Mouse (Mus musculus) midbrain, embryonic 14.5 days (tissue): ENCODE measurements around the gene Dcaf7. TPM values are rescaled to one million over a fixed set of nuclear protein-coding genes. Genes with fewer than 3 reads are reported as not detected.

Source experiments
- ATAC-seq: fragments of 200-750 bp; cut with Nextera tagmentation; 2 replicates; pipeline ENCODE4 v1.8.0; 2017; ENCODE audit warnings: moderate number of reproducible peaks, moderate library complexity; ENCODE audit not compliant: low FRiP score, low TSS enrichment
- DNase-seq: peaks from one replicate; pipeline ENCODE4 v3.0.0-alpha.2; 2015
- H3K27ac ChIP-seq: fragments of 300-500 bp; sonication (generic); replicated peaks from 2 replicates; pipeline ENCODE4 v1.5.1; 2014; ENCODE audit warnings: mild to moderate bottlenecking, low read depth, low read length, moderate library complexity
- H3K27me3 ChIP-seq: fragments of 300-500 bp; sonication (generic); 2 replicates; pipeline ENCODE4 v1.6.1; 2014; ENCODE audit warnings: low read length, control low read depth, mixed read lengths; ENCODE audit not compliant: control insufficient read depth, insufficient read depth
- H3K36me3 ChIP-seq: fragments of 300-500 bp; sonication (generic); 2 replicates; pipeline ENCODE4 v1.6.1; 2014; ENCODE audit warnings: low read length, control low read depth; ENCODE audit not compliant: control insufficient read depth, insufficient read depth
- H3K4me1 ChIP-seq: fragments of 300-500 bp; sonication (generic); 2 replicates; pipeline ENCODE4 v1.6.1; 2014; ENCODE audit warnings: mild to moderate bottlenecking, antibody characterized with exemption, low read length, control low read depth; ENCODE audit not compliant: control insufficient read depth, insufficient read depth
- H3K4me2 ChIP-seq: fragments of 300-500 bp; sonication (generic); 2 replicates; pipeline ENCODE4 v1.6.1; 2014; ENCODE audit warnings: mild to moderate bottlenecking, low read length, moderate library complexity
- H3K4me3 ChIP-seq: fragments of 300-500 bp; sonication (generic); replicated peaks from 2 replicates; pipeline ENCODE4 v1.5.1; 2014; ENCODE audit warnings: low read depth, low read length
- H3K9ac ChIP-seq: fragments of 300-500 bp; sonication (generic); replicated peaks from 2 replicates; pipeline ENCODE4 v1.6.1; 2014; ENCODE audit warnings: mild to moderate bottlenecking, low read length, moderate library complexity
- H3K9me3 ChIP-seq: fragments of 300-500 bp; sonication (generic); 2 replicates; pipeline ENCODE4 v1.6.1; 2016; ENCODE audit warnings: low read length, control low read depth, mixed read lengths; ENCODE audit not compliant: control insufficient read depth
- WGBS: fragments of 180-500 bp; shearing (Covaris S2); extraction: QIAGEN DNeasy Blood & Tissue Kit; methylation state at CpG from one replicate; pipeline ENCODE4 v1.1.7; 2014; 5-methylcytosine and 5-hydroxymethylcytosine counted together
- polyA plus RNA-seq: library from polyadenylated mRNA; unstranded; fragments of >200 nt; fragmentation: Nextera tagmentation; extraction: Ambion mirVana; gene quantifications from 2 replicates; pipeline ENCODE4 v1.2.1, GENCODE M21; 2014

Gene Dcaf7
- 103 and 153 TPM in 2 replicates for polyA plus RNA-seq

- H3K27me3 ChIP-seq = no peaks in the 10 kb centered on the region
- peak within 1 kb of the TSS; percentile 87 for H3K9ac ChIP-seq
- peaks cover 26% of the 10 kb centered on the region; the same call in 1 of the 2 replicates for H3K4me1 ChIP-seq
- H3K9me3 ChIP-seq = no peaks in the 10 kb centered on the region
- H3K4me3 ChIP-seq = peak within 1 kb of the TSS; percentile 92
- ATAC-seq (peak; percentile 99), DNase-seq (peak; percentile 99)
- H3K27ac ChIP-seq = peak within 1 kb of the TSS; percentile 90
- no peaks in the 10 kb centered on the region for H3K36me3 ChIP-seq
- WGBS = under 1% methylated on average over 66 of the region's 66 CpGs
- peak within 1 kb of the TSS; percentile 81 for H3K4me2 ChIP-seq
These were observed at the start of gene Dcaf7 for GRCm38 (mm10) chr11:106036548-106037417. Dcaf7 (plus strand) TSS chr11:106036872.

- no peak overlapping the region for H3K27ac ChIP-seq
- H3K9me3 ChIP-seq = no peaks in the 10 kb centered on the region
These were observed 49.2 kb upstream of the Dcaf7 start for GRCm38 (mm10) chr11:105987446-105987845.

GRCm38 (mm10) chr11:105989446-105989845, 47.2 kb upstream of the Dcaf7 start:
- H3K4me2 ChIP-seq = no peak overlapping the region
- H3K4me1 ChIP-seq = no peaks in the 10 kb centered on the region
- no peak for ATAC-seq
- no peak overlapping the region for H3K27ac ChIP-seq
- no peak overlapping the region for H3K9ac ChIP-seq
- WGBS = 68% methylated on average over 6 of the region's 6 CpGs
- H3K4me3 ChIP-seq = no peak overlapping the region
- H3K9me3 ChIP-seq = no peaks in the 10 kb centered on the region
- H3K36me3 ChIP-seq = no peaks in the 10 kb centered on the region
- H3K27me3 ChIP-seq = no peaks in the 10 kb centered on the region
- DNase-seq = no peak

More at GRCm38 (mm10) chr11:105987446-105987845, 49.2 kb upstream of the Dcaf7 start:
- Histone ChIP-seq H3K4me3 (no peak overlapping the region), H3K4me1 (no peaks in the 10 kb centered on the region), H3K27me3 (no peaks in the 10 kb centered on the region), H3K9ac (no peak overlapping the region), H3K36me3 (no peaks in the 10 kb centered on the region), H3K4me2 (no peak overlapping the region)
- DNase-seq (no peak), ATAC-seq (no peak)
- 81% methylated on average over 6 of the region's 6 CpGs for WGBS

DNA sequence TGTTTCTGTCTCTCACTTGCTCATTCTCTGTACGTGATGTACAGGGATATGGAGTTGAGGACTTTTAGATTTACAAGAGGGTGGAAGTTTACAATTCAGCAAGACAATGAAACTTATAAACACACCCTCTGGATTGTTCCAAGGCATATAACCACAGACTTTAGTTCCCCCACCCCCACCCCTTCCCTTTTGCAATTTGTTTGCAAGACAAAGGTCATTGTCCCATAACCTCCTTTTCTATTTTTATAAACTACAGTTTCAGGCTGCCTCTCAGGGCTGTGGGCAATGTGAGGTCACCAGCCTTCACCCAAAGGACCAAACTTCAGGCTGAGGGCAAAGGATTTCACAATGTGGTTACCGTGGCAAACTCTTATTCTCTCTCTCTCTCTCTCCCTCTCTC, 46.4 kb upstream of the Dcaf7 start:
- ATAC-seq (no peak), DNase-seq (no peak)
- no peaks in the 10 kb centered on the region for H3K9me3 ChIP-seq
- H3K27me3 ChIP-seq = no peaks in the 10 kb centered on the region
- H3K9ac ChIP-seq = no peak overlapping the region
- H3K4me1 ChIP-seq = no peaks in the 10 kb centered on the region
- 64% methylated on average over 2 of the region's 2 CpGs for WGBS
- H3K4me3 ChIP-seq = no peak overlapping the region
- no peak overlapping the region for H3K4me2 ChIP-seq
- no peaks in the 10 kb centered on the region for H3K36me3 ChIP-seq
- H3K27ac ChIP-seq = no peak overlapping the region

DNA sequence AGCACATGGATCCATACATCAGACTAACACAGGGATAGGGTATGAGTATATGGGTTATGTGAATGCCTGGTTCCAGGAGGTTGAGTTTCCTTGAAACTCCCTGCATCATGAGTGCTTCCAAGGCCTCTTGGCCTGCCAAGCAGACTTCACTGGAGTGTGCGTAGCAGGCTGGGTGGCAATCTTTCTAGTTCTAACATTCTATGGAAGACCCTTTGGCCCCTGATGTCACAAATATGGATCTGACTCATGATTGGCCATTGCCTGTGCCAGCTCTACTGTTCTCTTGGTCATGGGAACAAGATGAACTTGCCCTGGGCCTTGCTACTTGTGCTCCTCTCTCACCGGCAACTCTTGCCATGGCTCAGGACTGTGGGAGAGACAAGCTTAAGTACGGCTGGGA, 42.3 kb upstream of the Dcaf7 start, which contains the start of gene Ace3:
Ace3 (plus strand) TSS at position 301 of the 400 bp plus-strand sequence.
- no peak for ATAC-seq
- H3K4me2 ChIP-seq = no peak within 1 kb of the TSS
- no peaks in the 10 kb centered on the region for H3K27me3 ChIP-seq
- H3K9me3 ChIP-seq = no peaks in the 10 kb centered on the region
- no peaks in the 10 kb centered on the region for H3K4me1 ChIP-seq
- DNase-seq = no peak
- H3K27ac ChIP-seq = no peak within 1 kb of the TSS
- 95% methylated on average over 3 of the region's 3 CpGs for WGBS
- H3K4me3 ChIP-seq = no peak within 1 kb of the TSS
- H3K9ac ChIP-seq = no peak within 1 kb of the TSS
- no peaks in the 10 kb centered on the region for H3K36me3 ChIP-seq

DNA sequence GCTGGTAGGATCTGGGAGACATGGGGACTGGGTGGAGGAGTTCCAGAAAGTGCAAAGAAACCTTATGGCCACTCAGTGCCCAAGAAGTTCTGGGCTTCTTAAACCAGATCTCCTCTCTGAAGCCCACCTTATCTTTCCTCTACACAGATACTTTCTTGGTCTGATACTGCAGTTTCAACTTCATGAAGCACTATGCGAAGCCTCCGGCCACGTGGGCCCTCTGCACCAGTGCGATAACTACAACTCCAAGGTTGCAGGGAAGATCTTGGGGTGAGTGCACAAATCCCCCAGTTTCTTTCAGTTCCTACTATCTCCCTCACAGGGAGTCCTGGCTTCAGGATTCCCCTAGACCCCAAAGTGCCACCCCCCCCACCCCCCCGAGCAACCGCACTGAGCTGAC, 36.6 kb upstream of the Dcaf7 start:
- Histone ChIP-seq H3K36me3 (no peaks in the 10 kb centered on the region), H3K27ac (no peak overlapping the region), H3K27me3 (no peaks in the 10 kb centered on the region), H3K4me1 (no peaks in the 10 kb centered on the region), H3K9me3 (no peaks in the 10 kb centered on the region), H3K9ac (no peak overlapping the region), H3K4me3 (no peak overlapping the region), H3K4me2 (no peak overlapping the region)
- 94% methylated on average over 6 of the region's 6 CpGs for WGBS
- ATAC-seq (no peak), DNase-seq (no peak)

- Histone ChIP-seq H3K9me3 (no peaks in the 10 kb centered on the region), H3K27ac (no peak overlapping the region), H3K27me3 (no peaks in the 10 kb centered on the region), H3K4me3 (no peak overlapping the region), H3K36me3 (no peaks in the 10 kb centered on the region), H3K4me2 (no peak overlapping the region), H3K9ac (no peak overlapping the region), H3K4me1 (no peaks in the 10 kb centered on the region)
- ATAC-seq (no peak), DNase-seq (peak; percentile 62)
- WGBS = 48% methylated on average over 4 of the region's 4 CpGs
These were observed 35.0 kb upstream of the Dcaf7 start for GRCm38 (mm10) chr11:106001718-106002117.

DNA sequence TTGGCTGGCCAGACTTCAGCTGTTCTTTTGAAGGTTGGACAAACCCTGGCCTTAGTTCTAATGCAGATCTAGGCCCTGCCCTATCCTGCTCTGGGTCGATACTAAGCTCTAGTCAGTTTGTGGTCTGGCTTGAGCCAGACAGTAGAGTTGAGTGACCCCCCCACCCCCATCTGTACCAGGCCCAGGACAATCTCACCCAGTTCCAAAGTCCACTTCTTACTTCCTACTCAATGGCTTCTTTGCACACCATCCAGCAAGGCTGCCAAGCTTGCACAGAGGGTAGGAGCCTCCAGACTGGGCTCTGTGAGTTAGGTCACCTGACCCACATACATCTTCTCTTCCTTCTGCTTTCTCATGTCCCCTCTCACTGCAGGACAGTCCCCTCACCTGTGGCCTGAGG, 32.1 kb upstream of the Dcaf7 start:
- 87% methylated on average over 1 of the region's 1 CpGs for WGBS

DNA sequence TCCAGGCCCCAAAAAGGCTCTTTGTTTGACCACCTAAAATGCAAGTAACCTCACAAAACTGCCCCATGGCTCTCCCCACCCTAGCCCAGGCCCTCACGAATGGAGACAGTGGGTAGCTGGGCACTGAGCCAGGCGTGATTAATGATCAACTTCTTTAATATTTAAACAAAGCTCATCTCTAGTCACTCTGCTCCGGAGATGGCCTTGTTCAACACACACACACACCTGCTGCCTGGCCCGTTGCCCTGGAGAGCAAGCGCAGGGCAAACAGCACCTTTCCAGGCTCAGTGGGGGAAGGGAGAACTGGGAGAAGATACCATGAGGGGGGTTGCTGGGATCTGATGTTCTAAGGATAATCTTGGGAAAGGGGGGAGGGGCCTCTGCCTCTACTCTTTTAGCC, 30.7 kb upstream of the Dcaf7 start:
- Histone ChIP-seq H3K9ac (no peak overlapping the region), H3K9me3 (no peaks in the 10 kb centered on the region), H3K4me2 (no peak overlapping the region), H3K27me3 (no peaks in the 10 kb centered on the region), H3K4me1 (0 out of 2 replicates have a peak, but pooled peaks cover 4% of the 10 kb centered on the region), H3K36me3 (no peaks in the 10 kb centered on the region), H3K4me3 (no peak overlapping the region), H3K27ac (no peak overlapping the region)
- DNase-seq (peak; percentile 21), ATAC-seq (no peak)
- WGBS = 39% methylated on average over 5 of the region's 5 CpGs

More for the DNA sequence above, 32.1 kb upstream of the Dcaf7 start:
- DNase-seq (no peak), ATAC-seq (no peak)
- Histone ChIP-seq H3K27ac (no peak overlapping the region), H3K36me3 (no peaks in the 10 kb centered on the region), H3K9me3 (no peaks in the 10 kb centered on the region), H3K9ac (no peak overlapping the region), H3K27me3 (no peaks in the 10 kb centered on the region), H3K4me2 (no peak overlapping the region), H3K4me3 (no peak overlapping the region), H3K4me1 (0 out of 2 replicates have a peak, but pooled peaks cover 4% of the 10 kb centered on the region)
